Mouse (Mus musculus): ENCODE results near the gene Lmntd2.

- TF ChIP-seq CTCF (IDR thresholded peaks at IDR 0.05; ENCODE audit: borderline replicate concordance, insufficient read depth, low read depth, low read length) (no peak), POLR2A (IDR thresholded peaks at IDR 0.05; ENCODE audit: borderline replicate concordance, insufficient read depth, low read length) (no peak)
Observed at GRCm38 (mm10) chr7:141191036-141191435, 22.8 kb downstream of the Lmntd2 start.

Data from cerebellum, adult 2 months (tissue).